Mouse (Mus musculus) heart, postnatal 0 days (tissue): ENCODE results near the gene Eml3.

ENCODE experiments used
- CTCF ChIP-seq: IDR thresholded peaks from 2 replicates; pipeline ENCODE4 v1.5.1; 2016; ENCODE audit warnings: antibody characterized with exemption, control low read depth, low read depth
- EP300 ChIP-seq: IDR thresholded peaks from 2 replicates; pipeline ENCODE4 v1.6.1; 2016; ENCODE audit warnings: antibody characterized with exemption, low read depth

DNA sequence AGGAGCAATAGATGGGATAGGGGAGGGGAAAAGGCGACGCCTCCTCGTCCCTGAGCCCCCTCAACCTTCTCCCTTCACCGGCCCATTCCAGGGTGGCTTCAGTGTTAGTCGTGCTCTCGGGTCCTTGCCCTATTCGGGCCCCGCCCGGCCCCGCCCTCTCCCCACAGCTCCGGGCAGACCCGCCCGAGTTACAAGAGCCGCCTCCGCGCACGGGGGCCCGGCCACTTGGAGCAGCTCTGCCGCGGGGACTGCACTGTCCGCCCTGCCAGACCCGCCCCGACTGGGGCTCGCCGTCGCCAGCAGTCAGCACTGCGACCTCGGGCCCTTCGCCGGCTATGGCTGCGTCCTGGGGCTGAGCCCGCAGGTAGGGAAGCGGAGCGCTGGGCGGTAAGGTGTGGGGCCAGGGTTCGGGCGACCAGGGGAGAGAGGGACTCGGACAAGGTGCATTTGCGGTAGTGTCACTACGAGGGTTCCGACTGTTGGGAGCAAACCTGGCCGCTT is 59.8 kb downstream of the Eml3 start, which contains the start of gene Ahnak:
- TF ChIP-seq CTCF (no peak), EP300 (peak; percentile 15; the same call in 1 of the 2 replicates)
